Mouse (Mus musculus) liver (tissue): ENCODE measurements at regions not wholly inside any gene's neighbourhood (a gene's known extent, or its start where the extent isn't known, plus 50 kb on each side); places are given as distances from the start of the nearest gene placed in this dataset.

Experiments used
- DNase-seq: peaks from one replicate; pipeline ENCODE4 v3.0.0-alpha.2; 2020; ENCODE audit warnings: mixed read lengths

DNA sequence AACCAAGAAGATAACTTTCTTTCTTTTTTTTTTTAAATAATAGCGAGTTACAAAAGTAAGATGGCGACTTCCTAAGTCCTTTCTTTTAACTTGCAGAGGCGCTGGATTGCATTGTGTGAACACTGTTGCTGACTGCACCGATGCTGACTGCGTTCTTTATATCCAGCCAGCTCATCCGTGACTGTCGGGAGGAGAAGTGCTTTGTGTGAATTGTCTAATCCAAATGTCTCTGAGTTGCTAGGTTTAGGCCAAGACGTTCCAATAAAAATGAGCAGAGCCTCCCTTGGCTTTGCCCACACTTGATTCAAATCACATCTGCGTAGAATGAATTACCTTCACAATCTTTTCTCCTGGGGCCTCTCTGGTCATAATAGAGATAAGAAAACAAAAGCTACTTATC lies 156.0 kb upstream of the Slc24a2 start:
- DNase-seq = no peak

DNA sequence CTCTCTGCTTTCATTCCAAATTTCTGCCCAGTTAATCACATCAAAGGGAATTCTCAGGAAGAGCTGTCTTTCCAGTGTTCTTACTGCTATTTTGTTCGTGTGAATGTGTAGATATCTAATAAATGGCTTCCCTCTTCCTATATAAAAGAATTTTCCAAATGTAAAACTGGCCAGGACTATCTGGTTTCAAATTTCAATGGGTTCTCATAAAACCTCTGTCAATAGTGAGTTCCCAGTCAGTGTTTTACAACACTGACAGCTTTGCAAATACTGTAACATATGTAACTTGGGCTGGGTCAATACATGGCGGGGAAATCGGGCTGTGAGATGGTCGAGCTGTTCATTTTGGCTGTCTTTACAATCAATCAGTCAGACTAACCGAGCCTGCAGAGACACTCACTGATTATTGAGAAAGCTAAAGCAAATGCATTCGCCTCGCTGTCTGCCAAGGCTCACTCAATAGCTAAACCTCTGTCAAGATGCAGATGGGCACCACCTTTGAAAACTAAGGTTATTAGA lies 155.0 kb upstream of the Slc24a2 start:
- DNase-seq = no peak

DNA sequence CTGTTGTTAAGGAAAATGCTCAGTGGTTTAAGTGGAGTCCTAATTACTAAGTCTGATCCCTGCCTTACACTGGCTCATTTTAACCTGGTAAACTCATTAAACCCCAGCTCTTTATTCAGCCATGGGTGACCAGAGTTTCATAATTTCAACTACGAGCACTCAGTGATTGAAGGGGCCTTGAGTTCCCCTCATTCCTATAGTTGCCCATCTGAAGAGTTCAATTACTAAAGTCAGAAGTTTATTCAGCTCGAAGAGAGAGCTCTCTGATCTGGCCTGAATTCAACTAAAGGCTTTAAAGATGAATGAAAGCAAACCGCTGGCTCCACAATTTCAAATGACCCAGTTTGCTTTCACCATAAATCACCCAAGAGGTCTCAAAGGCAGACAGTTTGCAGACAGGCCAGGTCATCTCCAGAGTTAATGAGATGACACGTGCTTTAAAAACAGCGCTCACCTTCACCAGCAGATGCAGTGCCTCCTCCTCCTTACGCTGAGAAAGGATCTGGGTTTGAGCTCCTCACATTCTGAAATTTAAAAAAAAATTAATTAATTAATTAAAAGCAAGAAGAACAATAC lies 154.3 kb upstream of the Slc24a2 start:
- DNase-seq = no peak

DNA sequence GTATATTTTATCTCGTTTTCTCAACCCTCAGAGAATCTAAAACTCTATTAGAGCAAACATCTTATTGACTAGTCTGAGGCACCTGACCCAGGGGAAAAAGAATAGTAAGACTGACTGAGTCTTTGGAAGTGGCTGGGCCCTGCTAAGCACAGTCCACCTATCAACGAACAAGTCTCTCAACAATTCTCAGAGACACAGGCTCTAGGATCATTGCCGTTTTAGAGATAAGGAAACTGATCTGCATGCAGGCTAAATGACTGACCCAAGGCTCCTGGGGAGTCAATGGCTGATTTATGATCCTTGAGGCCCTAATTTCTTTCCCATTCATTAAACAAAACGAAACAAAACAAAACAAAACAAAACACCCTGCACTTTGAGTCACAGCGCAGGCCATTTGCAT lies 150.4 kb upstream of the Slc24a2 start:
- DNase-seq = no peak

DNA sequence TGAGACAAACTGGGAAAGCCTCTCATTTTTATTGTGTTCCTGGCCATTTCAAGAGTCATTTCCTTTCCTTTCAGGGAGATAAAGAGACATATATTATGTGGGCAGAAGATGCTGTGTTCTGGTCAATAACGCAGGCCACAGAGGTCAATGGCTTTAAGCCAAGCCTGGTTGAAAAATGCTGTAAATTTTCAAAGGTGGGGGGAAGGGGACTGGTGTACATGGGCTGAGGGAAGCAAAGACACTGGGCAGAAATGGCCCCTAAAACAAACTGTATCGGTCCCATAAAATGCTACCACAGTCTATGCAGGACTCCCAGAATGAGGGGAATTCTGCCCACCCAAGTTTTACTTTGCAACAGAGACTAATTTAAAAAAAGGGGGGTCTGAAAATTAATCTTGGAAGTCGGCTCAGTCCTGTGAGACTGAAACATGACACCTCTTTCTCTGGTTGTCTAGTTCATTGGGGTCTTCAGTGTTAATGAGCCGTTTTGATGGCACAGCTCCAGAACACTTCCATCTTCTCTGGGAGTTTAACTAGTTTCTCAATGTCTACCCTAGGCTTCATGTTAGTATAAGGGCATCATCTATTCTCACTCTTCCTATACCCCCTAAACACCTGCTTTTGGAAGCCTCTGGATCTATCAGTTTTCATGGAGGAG lies 149.4 kb upstream of the Slc24a2 start:
- DNase-seq = no peak

DNA sequence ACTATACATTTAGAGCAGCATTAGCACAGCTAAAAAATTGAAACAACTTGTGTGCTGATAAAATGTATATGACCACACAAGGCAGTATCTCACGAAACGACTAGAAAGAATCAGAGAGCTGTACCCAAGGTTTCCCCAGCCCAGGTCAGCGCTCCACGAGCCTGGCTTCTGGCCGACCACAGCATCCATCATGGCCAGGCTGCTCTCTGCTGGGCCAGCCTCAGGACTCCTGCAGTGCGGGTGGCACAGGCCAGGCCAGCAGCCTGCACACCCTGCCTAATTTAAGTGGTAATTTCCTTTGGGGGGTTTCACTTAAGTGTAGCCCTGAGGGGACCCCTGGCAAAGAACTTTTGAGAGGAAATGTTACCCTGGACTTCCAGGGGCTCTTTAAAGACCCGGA lies 141.7 kb upstream of the Slc24a2 start:
- DNase-seq = no peak

DNA sequence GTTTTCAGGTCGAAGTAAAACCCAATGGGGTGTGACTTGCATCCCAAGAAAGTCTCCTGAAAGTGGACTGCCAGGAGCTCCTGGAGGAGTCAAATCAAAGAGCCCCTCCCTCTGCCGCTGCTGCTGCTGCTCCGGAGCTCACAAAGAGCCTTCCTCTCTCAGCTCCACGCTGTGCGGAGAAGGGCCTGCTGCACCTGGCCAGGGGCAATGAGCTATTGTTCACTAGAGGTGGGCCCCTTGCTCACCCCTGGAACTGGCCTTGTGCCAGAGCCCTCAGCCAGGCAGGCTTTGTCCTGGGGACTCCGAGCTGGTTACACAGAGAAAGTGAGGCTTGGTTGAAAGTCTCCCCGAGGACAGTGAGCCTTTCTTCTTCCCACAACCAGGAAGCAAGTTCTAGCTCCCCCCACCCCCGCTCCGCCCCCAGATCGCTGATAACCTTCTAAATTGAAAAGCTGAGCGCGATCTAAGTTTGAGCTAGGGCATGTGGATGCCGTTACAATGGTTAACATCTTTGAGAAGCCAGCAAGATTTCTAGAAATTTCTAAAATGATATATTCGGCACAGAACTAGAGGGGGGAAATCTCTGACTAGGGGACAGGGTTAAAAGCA lies 139.5 kb upstream of the Slc24a2 start:
- peak; percentile 8 for DNase-seq

DNA sequence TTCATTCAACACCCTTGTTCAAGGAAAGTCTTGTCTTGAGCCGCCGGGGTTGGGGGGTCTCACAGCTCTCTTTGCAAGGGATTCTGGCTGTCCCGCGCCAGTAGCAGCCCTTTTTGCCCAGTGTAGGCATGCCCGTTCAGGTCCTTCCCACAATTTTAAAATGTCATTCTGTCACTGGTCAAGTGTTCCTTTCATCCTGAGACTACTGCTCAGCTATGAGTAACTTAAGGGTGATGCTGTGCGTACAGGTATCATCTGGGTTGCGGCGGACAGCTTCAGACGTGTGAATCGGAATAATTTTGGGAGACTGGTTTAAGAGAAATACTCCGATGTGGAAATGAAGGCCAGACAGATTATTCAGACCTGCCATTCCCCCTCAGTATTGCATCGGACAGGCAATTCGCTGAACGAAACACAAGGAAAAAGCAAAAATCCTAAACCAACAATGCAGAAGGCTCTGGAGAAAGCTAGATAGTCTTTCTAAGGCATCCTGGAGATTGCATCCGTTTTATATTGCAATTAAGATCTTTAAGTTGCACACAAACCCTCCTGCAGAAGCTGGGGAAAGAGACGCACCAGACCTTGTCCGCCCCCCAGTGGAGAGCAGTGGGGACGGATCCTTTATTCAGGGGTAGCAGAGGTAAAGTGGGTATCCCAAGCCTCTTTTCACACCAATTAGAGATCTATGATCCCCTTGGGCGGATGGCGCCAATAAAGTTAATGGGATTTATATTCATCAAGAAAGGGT lies 138.3 kb upstream of the Slc24a2 start:
- peak; percentile 38 for DNase-seq

DNA sequence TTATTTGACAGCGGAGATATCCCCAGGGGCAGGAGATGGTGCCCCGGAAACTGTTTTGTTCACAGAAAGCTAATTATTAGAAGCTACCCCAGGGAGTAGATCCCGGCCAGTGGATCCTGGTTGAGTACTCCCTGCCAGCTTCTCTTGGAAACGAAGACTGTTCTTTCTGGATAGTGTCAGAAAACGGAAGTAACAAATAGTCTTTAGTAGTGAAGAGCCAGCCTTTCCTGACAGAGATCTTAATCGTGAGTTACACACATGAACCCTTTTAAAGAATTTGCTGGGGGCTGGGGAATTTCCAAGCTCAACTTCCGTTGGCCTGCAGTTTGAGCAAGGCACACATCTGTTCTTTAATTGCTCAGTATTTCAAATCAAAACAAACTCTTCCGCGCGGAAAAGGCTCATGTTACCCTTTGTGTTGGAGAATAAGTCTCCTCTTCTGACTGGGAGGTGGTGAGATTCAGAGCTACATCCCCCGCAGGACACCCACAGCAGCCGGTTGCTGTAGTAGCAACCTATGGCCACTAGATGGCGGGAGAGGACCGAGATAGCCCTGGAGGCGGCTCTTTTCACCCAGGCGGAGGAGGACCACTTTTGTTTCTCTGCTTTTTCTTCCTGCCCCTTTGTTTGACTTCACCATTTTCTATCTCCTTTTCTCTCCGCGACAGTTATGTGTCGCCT lies 137.6 kb upstream of the Slc24a2 start:
- DNase-seq = peak; percentile 68

DNA sequence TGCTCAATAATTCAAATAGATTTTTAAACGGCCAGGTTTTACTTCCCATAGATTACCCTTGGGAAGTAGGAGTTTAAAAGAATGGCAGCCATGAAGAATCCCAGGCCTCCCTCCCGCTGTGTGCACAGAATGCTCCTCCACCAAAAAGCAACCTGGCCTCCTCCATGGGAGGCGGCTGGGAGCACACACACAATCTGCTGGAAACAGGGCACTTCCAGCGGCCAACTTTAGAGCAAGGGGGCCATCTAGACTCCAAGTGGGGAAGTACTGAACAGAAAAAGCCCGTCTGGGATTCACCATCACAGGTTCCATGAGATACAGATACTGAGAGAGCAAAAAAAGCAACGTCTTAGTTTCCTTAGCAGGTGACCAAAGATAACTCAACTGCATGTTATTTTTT lies 131.9 kb upstream of the Slc24a2 start:
- DNase-seq = peak; percentile 12

DNA sequence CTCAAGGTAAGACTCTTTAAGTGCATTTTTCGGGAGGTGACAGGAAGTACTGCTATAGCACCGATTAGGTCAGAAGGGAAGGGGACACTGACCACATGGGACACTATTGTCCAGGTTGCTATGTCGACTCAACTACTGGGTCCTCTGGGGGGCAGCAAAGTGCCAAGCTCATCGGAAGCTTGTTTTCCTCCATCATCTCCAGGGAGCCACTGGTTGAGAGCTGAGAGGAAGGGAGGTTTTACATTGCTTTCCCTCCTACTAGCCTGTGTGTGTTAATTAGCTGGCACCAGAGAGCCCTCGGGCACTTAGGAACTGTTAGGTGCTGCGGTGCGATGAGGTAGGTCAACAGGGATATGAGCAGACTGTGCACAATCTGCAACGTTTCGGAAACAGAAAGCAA lies 129.2 kb upstream of the Slc24a2 start:
- DNase-seq = no peak

DNA sequence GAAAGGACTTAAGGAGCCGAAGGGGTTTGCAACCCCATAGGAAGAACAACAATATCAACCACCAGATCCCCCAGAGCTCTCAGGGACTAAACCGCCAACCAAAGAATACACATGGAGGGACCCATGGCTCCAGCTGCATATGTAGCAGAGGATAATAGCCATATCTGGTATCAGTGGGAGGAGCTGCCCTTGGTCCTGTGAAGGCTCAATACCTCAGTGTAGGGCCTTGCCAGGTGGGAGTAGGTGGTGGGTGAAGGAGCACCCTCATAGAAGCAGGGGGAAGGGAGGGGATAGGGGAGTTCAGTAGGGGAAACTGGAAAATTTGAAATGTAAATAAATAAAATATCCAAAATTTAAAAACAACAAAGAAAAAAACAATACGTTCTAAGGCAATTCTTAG lies 128.7 kb upstream of the Slc24a2 start:
- DNase-seq = no peak

DNA sequence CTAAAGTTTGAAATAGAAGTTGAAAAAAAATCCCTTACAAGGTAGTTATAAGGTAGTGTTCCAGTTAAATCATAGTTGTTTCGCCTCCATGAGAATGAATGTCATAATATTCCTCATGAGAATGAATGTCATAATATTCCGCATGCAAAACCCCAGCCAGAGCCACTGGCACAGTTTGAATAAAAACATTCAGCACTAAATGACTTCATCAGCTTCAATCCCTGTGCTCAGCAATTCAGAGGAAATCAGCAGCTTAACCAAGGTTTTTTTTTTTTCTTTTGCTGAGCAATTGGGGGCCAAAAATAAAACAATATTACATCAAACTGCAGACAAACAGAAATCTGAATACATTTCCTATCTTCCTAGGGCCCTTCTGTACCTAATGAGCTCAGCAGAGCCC lies 102.7 kb upstream of the Slc24a2 start:
- DNase-seq = no peak

DNA sequence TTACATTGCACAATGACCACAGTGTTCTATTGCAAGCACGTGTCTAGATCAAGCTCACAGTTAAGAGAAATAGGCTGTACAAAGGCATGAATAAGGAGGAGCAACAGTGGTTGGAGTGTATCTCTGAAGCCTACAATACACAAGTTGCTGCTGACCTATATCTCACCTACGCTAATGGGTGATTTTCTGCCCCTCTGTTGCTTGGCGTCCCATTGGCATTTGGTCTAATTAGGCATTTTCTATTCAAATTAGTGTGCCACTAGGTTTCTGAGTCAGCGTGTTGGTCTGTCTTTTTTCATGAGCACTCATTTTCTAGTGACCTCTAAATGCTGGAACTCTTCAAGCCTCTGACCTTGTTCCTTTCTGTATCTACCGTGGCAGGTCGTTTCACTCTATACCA lies 98.9 kb upstream of the Slc24a2 start:
- DNase-seq = no peak

DNA sequence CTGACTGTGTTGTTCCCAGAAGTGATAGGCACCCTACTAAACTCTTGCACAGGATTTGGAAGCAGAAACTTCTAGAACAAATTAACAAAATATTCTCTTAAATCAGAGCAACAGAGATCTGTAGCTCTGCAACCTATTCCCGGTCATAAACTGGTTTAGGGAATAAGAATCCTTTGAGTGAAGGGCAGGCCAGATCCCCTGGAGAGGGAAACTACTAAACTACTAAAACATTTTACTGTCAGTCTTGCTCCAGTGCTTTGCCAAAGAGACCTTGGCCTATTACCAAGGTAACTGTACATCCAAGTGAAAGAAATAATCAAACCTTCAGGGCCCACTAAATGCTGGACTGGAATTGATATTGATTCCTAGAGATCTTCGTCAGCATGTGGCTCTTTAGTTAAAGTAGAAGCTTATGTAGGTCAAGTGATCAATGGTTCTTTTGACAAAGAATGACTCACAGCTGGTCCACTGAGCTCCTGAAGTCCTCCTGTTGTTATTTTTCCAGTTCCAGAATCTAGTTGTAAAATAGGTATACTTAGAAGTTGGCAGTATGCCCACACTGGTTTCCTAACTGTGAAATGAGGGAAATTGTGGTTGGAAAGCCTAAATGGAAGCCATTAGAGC lies 91.6 kb upstream of the Slc24a2 start:
- DNase-seq = no peak

DNA sequence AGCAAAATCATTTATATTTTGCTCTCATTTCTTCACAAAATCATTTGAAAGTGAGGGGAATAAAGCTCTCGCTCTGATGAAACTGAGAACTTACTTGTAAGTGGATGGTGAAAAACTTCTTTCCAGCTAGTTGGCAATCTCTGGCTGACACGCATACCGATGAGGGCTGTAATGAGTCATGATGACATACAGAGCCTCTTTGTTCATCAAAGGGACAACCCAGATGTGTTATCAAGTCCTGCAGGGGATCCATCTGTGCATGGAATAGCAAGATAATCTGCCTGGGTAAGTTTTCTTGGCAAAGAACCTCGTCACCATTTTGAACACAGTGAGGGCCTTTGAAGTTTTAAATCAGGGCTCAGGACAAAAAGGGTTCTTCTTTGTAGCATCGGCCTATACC lies 67.9 kb upstream of the Slc24a2 start:
- no peak for DNase-seq

DNA sequence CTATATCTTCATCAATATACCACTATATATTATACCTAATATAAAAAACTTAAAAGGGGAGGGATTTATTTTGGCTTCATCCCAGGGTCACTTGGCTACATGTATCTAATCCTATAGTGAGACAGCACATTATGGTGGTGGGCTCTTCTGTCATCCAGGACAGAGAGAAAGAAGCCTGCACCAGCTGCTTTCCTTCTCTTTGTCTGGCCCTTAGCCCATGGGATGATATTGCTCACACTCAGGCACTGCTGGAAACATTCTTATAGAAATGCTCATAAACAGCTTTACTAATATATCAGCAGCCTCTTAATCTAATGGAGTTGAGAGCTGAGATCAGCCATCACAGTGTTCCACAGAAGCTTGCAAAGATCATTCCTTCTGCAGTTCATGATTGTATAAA lies 64.3 kb upstream of the Slc24a2 start:
- no peak for DNase-seq
